Mouse (Mus musculus) splenic B cell, adult 2 months (primary cell): ENCODE results near the gene Tbx10.
A peak's percentile ranks its signal among the peaks of the same experiment; 100 is the strongest.

Source experiments
- DNase-seq: peaks from one replicate; pipeline ENCODE4 v3.0.0-alpha.2; 2011; ENCODE audit warnings: low read depth, low spot score
- H3K27me3 ChIP-seq: 2 replicates; pipeline ENCODE4 v1.6.1; 2012; ENCODE audit warnings: mild to moderate bottlenecking, low read length, moderate library complexity, mixed read lengths; ENCODE audit not compliant: control insufficient read depth, poor library complexity, insufficient read depth, severe bottlenecking
- H3K36me3 ChIP-seq: 2 replicates; pipeline ENCODE4 v1.6.1; 2012; ENCODE audit warnings: mild to moderate bottlenecking, low read length, moderate library complexity, mixed read lengths; ENCODE audit not compliant: control insufficient read depth, poor library complexity, insufficient read depth, severe bottlenecking

The Tbx10 gene

GRCm38 (mm10) chr19:3990804-3991203 is 1.7 kb upstream of the Tbx10 start:
- Histone ChIP-seq H3K27me3 (no peaks in the 10 kb centered on the region), H3K36me3 (no peaks in the 10 kb centered on the region)
- DNase-seq = no peak

DNA sequence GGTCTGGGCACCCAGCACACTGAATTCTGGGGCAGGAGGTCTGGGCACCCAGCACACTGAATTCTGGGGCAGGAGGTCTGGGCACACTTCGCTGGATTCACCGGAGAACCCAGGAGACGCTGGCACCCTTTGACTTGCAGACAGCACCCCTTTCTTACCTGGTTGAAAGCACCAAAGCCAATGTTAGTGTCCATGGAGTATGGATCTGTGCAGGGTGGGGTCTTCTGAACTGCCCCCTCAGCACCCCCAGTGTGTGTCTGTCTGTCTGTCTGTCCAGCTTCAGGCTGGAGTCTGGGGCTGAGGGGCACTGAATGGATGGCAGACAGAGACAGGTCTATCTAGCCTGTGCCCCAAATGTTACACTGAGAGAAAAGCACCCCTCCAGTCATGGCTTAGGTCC is 990 bp upstream of the Tbx10 start:
- no peak for DNase-seq
- Histone ChIP-seq H3K27me3 (no peaks in the 10 kb centered on the region), H3K36me3 (no peaks in the 10 kb centered on the region)

DNA sequence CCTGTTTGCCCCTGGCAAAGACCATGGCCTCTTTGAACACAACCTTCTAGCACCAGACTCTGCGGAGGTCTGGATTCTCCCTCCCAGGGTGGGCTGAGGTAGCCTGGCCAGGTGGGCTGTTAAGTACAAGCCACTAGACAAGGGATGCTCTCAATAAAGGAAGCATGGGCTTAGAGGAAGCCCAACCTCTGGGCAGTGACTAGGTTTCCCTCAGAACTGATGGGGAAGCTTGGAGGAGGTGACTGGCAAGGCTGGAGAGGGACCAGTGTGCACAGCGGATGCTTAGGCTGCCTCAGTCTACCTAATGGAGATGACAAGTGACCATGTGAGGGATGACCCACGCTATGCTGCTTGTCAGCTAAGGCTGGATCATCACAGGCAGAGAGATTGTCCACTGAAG is 586 bp upstream of the Tbx10 start:
- no peaks in the 10 kb centered on the region for H3K27me3 ChIP-seq
- no peaks in the 10 kb centered on the region for H3K36me3 ChIP-seq
- DNase-seq = no peak

GRCm38 (mm10) chr19:3994932-3995331 is 2.4 kb downstream of the Tbx10 start:
- no peaks in the 10 kb centered on the region for H3K36me3 ChIP-seq
- H3K27me3 ChIP-seq = no peaks in the 10 kb centered on the region
- no peak for DNase-seq

DNA sequence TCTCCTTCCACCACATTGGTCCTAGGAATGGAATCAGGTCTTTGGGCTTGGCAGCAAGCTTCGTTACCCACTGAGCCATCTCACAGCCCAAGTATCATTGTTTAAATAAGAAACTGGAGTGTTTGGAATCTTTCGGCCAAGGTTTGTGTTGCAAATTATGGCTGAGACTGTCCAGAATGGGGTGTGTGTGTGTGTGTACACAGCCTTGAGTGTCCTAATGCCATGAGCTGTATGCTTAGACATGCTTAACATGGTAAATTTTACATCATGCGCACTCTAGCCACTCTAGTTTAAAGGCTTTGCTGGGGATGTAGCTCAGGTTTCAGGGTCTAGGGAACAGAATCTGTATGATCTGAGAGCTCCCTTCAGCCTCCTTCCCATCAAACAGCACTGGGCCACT is 3.0 kb downstream of the Tbx10 start:
- Histone ChIP-seq H3K27me3 (no peaks in the 10 kb centered on the region), H3K36me3 (no peaks in the 10 kb centered on the region)
- DNase-seq = no peak

DNA sequence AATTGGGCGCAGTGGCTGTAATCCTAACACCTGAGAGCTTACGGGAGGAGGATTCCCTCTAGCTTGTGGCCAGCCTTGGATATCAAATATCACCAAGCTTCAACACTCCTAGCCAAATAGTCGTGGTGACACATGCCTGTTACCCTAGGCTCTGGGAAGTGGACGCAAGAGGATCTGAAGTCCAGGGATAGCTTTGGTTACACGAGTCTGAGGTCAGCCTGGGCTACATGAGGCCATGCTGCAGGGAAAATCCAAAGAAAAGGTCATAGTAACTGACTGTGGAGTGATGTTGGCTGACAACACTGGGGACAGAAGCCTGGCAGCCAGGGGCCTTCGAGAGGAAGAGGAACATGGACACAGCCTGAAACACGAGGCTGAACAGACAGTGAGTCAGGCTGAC is 3.6 kb downstream of the Tbx10 start:
- Histone ChIP-seq H3K27me3 (no peaks in the 10 kb centered on the region), H3K36me3 (no peaks in the 10 kb centered on the region)
- no peak for DNase-seq

DNA sequence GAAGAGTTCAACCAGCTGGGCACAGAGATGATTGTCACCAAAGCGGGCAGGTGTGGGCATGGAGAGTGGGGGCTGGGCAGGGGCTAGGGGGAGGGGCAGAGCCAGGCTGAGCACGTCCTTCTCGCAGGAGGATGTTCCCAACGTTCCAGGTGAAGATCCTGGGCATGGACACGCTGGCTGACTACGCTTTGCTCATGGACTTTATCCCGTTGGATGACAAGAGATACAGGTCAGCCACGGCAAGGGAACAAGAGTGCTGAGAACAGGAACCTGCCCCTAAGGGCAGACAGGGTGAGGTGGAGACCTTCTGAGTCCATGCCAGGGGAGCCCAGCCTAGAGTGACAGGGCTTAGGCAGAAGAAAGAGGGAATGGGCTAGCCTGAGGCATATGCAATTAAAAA is 4.2 kb downstream of the Tbx10 start:
- no peak for DNase-seq
- no peaks in the 10 kb centered on the region for H3K36me3 ChIP-seq
- H3K27me3 ChIP-seq = no peaks in the 10 kb centered on the region

GRCm38 (mm10) chr19:3997231-3997630 is 4.7 kb downstream of the Tbx10 start:
- Histone ChIP-seq H3K36me3 (no peaks in the 10 kb centered on the region), H3K27me3 (no peaks in the 10 kb centered on the region)
- DNase-seq = no peak

DNA sequence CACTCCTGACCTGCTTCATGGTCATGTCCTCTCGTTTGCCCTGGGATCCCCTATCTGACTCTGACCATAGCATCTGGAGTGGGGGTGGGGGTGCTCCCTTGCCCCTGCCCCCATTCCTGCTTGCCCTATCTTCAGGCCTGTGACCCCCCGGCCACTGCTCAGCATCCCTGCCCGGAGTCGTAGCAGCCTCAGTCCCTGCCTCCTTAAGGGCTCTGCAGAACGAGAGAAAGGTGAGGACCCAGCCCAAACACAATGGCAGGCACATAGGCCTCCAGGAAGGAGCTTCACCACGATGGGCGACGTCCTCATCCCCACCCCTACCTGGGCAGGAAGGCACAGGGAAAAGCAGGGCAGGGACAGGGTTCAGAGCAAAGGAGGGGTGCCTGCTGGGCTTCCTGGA is 5.8 kb downstream of the Tbx10 start:
- Histone ChIP-seq H3K27me3 (no peaks in the 10 kb centered on the region), H3K36me3 (no peaks in the 10 kb centered on the region)
- no peak for DNase-seq

DNA sequence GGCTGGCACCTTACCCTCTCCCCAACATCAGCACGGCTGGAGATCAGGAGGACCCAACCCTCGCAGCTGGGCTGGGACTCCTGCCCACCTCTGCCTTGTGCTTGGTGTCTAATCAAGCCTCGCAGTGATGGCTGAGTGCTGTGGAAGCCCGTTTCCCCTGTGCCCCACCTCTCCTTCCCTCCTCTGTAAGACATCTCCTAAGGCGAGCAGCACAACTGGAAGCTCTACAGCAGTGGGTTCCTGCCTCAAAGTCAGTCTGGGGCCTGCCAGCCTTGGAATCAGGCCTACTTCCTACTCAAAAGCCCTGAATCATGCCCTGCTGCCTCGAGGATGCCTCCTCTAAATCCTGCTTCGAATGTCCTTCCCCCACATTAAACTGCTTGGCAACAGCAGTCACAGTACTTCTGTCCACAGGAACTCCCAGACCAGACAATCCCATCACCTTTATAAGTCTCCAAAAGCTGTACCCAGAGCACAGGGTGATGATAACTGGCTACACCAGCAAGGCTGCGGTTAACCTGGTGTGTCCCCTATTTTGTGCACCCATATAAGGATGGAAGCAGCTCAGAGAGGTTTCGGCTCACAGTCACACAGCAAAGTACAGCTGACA is 6.7 kb downstream of the Tbx10 start:
- no peak for DNase-seq
- H3K27me3 ChIP-seq = no peaks in the 10 kb centered on the region
- H3K36me3 ChIP-seq = no peaks in the 10 kb centered on the region

GRCm38 (mm10) chr19:4000119-4000900 is 7.8 kb downstream of the Tbx10 start, which contains the start of the genes Nudt8 and Gm49405:
Gene Nudt8, plus strand, starts transcription at chr19:4000580.
Gene Gm49405, plus strand, starts transcription at chr19:4000626.
- peak; percentile 98 for DNase-seq
- H3K27me3 ChIP-seq = no peaks in the 10 kb centered on the region
- no peaks in the 10 kb centered on the region for H3K36me3 ChIP-seq

DNA sequence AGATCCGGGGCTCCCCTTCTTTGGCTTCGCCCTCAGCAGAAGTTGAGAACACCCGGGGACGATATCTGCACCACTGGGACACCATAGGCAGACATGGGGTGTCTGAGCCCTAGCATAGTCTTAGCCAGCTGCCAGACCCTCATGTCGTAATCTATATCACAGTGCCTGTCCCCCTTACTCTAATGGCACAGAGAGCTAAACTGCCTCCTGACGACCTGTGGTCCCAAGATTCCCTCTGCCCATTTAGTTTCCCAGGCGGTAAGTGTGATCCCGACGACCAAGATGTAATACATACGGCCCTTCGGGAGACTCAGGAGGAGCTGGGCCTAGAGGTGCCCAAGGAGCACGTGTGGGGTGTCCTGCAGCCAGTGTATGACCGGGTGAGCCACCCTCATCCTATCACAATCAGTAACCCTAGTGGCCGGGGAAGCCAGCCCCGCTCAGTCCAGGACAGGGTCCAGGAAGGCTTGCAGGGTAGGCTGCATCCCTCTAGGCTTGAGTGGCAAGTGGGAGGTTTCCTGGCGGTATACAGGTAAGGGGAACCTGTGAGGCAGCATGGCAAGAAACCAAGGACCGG is 8.5 kb downstream of the Tbx10 start:
- DNase-seq = no peak
- H3K36me3 ChIP-seq = peaks cover under 1% of the 10 kb centered on the region; the same call in 1 of the 2 replicates
- no peaks in the 10 kb centered on the region for H3K27me3 ChIP-seq

DNA sequence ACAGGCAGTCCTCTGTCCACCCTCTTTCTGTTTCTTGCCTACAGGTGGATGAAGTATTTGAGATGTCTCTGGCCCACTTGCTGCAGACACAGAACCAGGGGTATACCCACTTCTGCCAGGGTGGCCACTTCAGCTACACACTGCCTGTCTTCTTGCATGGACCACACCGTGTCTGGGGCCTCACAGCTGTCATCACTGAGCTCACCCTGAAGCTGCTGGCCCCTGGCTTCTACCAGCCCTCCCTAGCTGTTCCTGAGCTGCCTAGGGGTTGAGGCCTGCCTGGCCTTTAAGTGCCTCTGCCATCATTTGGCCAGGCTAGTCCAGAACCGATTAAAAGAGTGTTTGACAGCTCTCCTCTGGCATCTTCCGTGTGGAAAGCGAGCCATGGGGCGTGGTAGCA is 9.2 kb downstream of the Tbx10 start:
- no peak for DNase-seq
- Histone ChIP-seq H3K27me3 (no peaks in the 10 kb centered on the region), H3K36me3 (peaks cover 4% of the 10 kb centered on the region; the same call in 1 of the 2 replicates)

- DNase-seq = no peak
- Histone ChIP-seq H3K36me3 (peaks cover 7% of the 10 kb centered on the region), H3K27me3 (no peaks in the 10 kb centered on the region)
Observed at GRCm38 (mm10) chr19:4003112-4003511, 10.6 kb downstream of the Tbx10 start, which contains the start of gene Doc2g. Gene Doc2g, plus strand, starts transcription at chr19:4003313.

DNA sequence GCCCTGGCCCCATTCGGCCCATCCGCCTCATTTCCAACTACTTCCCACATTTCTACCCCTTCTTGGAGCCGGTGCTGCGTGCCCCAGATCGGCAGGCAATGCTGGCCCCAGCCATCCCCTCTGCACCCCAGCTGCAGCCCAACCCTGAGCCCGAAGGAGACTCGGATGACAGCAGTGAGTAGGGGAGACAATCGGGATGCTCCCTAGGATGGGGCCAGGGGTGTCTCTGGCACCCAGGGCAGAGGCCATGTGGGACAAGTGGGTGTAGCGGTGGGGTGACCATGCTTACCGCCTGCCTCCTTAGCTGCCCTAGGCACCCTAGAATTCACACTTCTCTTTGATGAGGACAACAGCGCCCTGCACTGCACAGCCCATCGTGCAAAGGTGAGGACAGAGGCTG is 11.1 kb downstream of the Tbx10 start:
- no peak for DNase-seq
- no peaks in the 10 kb centered on the region for H3K27me3 ChIP-seq
- H3K36me3 ChIP-seq = peaks cover 7% of the 10 kb centered on the region
